Mouse (Mus musculus): ENCODE results near the gene Cdk20. TPM values are rescaled to one million over a fixed set of nuclear protein-coding genes. Genes with fewer than 3 reads are reported as not detected.
"Not testable (repeated sequence)": the region's sequence is repeated elsewhere in the genome, so short reads cannot be mapped to it uniquely, and the experiment has no call there.

The Cdk20 gene
- polyA plus RNA-seq, 1 experiment: 6.7 TPM

DNA sequence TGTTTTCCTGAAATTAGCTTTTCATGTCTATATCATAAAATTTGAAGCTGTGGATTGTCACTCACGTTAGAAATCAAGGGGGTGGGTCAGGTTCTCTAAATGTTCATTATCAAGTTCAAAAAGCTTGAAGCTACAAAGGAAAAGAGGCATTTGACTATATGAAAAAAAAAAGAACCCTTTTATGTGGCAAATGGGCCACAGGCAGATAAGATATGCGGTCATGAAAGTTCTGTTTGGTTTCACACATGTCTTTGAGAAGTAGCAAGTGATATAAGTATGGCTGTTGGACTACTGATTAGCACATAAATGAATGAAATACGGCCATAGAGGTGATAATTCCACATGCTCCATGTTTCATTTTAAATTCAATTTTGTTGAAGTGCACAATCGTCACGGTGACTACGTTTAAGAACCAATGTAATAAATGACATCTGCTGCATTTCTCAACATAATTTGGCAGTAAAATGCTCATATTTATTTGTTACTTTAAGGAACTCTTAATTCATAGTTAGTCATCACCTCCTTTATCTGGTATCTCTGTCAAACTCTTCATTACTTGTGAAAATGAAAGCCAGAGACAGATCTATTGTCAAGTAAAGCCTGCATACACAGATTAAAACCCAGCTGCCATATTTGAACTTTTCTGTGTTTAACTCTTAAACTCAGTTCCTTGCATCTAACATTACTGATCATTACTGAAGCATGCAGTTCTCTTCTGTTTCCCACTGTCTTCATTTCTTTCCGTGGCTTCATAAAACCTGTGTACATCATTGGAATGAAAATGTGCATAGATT is 18.1 kb downstream of the Cdk20 start:
- H3K27me3 ChIP-seq (ENCODE audit: control insufficient read depth, insufficient read depth, insufficient read length): no peaks in the 10 kb centered on the region
- no peaks in the 10 kb centered on the region for H3K36me3 ChIP-seq (ENCODE audit: control insufficient read depth, insufficient read depth)
- no peak overlapping the region for H3ac ChIP-seq (ENCODE audit: control insufficient read depth, insufficient read length, low read depth)
- no peak for TF ChIP-seq CEBPB (IDR thresholded peaks at IDR 0.05; ENCODE audit: low read depth)
- TF ChIP-seq MAX (IDR thresholded peaks at IDR 0.05): no peak
- no peak for TF ChIP-seq MYOD1 (IDR thresholded peaks at IDR 0.05; ENCODE audit: control insufficient read depth, insufficient read length, low read depth)
- TF ChIP-seq CTCF (IDR thresholded peaks at IDR 0.05; ENCODE audit: control insufficient read depth, insufficient read depth, insufficient read length): no peak
- no peaks in the 10 kb centered on the region for H3K79me2 ChIP-seq (ENCODE audit: control insufficient read depth, insufficient read depth)
- H3K4me3 ChIP-seq (ENCODE audit: insufficient read depth, poor library complexity, severe bottlenecking): no peak overlapping the region
- no peaks in the 10 kb centered on the region for H3K79me3 ChIP-seq (ENCODE audit: low read depth)

DNA sequence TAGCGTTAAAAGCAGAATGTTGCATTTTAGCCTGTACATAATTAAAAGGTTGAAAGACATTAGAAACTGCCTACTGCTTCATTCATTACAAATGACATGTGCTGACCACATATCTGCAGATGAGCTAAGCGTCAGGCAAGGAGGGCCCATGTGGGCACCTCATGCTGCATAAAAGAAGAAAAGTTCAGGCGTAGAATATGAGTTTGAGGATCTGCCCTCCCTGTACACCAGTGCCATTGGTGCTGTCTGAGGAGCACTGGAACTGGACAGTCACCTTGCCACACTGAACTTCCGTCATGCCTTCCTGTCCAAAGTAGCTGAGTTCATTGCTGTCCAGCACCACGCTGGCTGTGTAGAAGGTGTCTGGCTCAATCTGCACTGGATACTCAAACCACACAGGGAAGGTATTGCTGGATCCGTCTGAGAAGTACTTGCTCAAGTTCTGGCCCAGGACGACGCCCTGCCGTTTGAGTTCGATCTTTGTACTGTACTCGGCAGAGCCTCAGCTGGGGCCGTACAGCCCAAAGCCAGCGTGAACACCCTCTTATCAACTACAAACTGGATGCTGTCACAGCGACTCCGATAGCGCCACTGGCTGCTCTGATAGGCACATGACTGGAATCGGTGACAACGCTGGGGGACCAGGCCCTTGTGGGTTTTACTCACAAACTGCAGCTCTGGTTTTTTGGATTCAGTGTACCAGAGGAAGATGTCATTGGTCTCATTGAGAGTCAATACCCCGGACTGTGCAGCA is 25.3 kb downstream of the Cdk20 start:
- not testable (repeated sequence) for H3ac ChIP-seq (ENCODE audit: control insufficient read depth, insufficient read length, low read depth); H3K79me3 ChIP-seq (ENCODE audit: low read depth); H3K36me3 ChIP-seq (ENCODE audit: control insufficient read depth, insufficient read depth); H3K27me3 ChIP-seq (ENCODE audit: control insufficient read depth, insufficient read depth, insufficient read length); H3K79me2 ChIP-seq (ENCODE audit: control insufficient read depth, insufficient read depth); H3K4me3 ChIP-seq (ENCODE audit: insufficient read depth, poor library complexity, severe bottlenecking)

DNA sequence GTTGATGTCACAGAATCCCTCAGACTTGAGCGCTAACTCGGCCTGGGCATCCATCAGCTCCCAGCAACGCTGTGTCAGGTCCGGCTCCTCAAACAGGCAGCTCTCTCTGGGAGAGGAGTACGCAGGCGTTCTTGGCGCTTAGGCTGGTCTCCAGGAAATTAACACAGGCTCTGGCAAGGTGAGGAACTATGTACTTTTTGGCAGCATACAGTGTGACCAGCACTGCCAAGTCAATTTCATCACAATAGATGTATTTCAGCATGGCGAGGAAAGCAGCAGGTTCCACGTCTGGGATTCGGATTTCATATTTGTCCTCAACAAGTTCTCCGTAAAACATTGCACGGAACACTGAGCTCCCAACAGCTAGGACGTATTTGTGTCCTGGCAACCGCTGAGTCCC is 26.1 kb downstream of the Cdk20 start:
- Histone ChIP-seq H3K4me3 (ENCODE audit: insufficient read depth, poor library complexity, severe bottlenecking) (no peak overlapping the region), H3K36me3 (ENCODE audit: control insufficient read depth, insufficient read depth) (no peaks in the 10 kb centered on the region), H3K79me3 (ENCODE audit: low read depth) (no peaks in the 10 kb centered on the region), H3ac (ENCODE audit: control insufficient read depth, insufficient read length, low read depth) (no peak overlapping the region), H3K27me3 (ENCODE audit: control insufficient read depth, insufficient read depth, insufficient read length) (no peaks in the 10 kb centered on the region), H3K79me2 (ENCODE audit: control insufficient read depth, insufficient read depth) (no peaks in the 10 kb centered on the region)
- TF ChIP-seq USF1 (IDR thresholded peaks at IDR 0.05; ENCODE audit: low read depth) (no peak), MAX (IDR thresholded peaks at IDR 0.05) (no peak), MYOG (IDR thresholded peaks at IDR 0.05; ENCODE audit: control insufficient read depth, extremely low read depth, insufficient read length) (no peak), FOSL1 (IDR thresholded peaks at IDR 0.05; ENCODE audit: insufficient read depth, low read length, poor library complexity, severe bottlenecking) (no peak), MYOD1 (IDR thresholded peaks at IDR 0.05; ENCODE audit: control insufficient read depth, insufficient read length, low read depth) (no peak), CEBPB (IDR thresholded peaks at IDR 0.05; ENCODE audit: low read depth) (no peak), CTCF (IDR thresholded peaks at IDR 0.05; ENCODE audit: control insufficient read depth, insufficient read depth, insufficient read length) (no peak)

DNA sequence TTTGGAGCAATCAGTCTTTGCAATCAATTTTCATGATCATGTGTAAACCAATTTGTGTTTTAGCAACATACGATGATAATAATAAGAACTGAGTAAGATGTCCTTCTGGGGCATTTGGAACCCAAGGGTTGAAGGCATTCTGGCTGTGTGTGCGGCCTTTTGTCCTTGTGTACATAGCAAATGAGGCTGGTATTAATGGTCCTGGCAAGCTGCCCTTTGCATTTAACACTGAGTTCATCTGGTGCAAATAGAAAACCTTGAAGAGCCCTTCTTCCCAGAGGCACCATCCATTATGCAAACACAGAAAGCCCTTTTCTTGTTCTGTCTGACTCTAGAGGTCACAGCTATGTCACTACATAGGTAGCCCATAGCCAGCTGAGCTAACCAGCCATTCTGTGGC is 30.5 kb downstream of the Cdk20 start:
- Histone ChIP-seq H3K79me2 (ENCODE audit: control insufficient read depth, insufficient read depth) (no peaks in the 10 kb centered on the region), H3K4me3 (ENCODE audit: insufficient read depth, poor library complexity, severe bottlenecking) (no peak overlapping the region), H3ac (ENCODE audit: control insufficient read depth, insufficient read length, low read depth) (no peak overlapping the region), H3K27me3 (ENCODE audit: control insufficient read depth, insufficient read depth, insufficient read length) (no peaks in the 10 kb centered on the region), H3K79me3 (ENCODE audit: low read depth) (no peaks in the 10 kb centered on the region), H3K36me3 (ENCODE audit: control insufficient read depth, insufficient read depth) (no peaks in the 10 kb centered on the region)
- TF ChIP-seq USF1 (IDR thresholded peaks at IDR 0.05; ENCODE audit: low read depth) (no peak), MAX (IDR thresholded peaks at IDR 0.05) (no peak)

DNA sequence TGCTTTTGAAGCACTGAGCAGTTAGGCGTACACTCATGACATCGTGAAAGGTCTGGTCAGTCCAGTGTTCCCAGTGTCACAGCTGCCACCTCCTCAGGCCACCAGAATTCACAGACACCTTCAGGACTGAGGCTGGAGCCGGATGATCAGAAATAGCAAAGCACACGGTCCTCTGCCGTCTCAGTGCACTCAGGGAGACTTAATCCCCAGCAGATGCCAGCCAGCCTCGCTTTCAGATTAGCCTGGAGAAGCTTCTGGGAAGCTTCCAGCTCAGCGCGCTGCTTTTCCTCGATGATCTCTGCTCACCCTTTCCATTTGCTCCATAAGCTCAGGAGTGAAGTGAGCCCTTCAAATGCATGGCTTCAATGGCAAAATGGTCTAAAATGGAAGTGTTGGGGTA is 33.1 kb downstream of the Cdk20 start:
- H3K36me3 ChIP-seq (ENCODE audit: control insufficient read depth, insufficient read depth): no peaks in the 10 kb centered on the region
- TF ChIP-seq FOSL1 (IDR thresholded peaks at IDR 0.05; ENCODE audit: insufficient read depth, low read length, poor library complexity, severe bottlenecking): no peak
- TF ChIP-seq MYOD1 (IDR thresholded peaks at IDR 0.05; ENCODE audit: control insufficient read depth, insufficient read length, low read depth): no peak
- no peak for TF ChIP-seq CEBPB (IDR thresholded peaks at IDR 0.05; ENCODE audit: low read depth)
- no peak for TF ChIP-seq USF1 (IDR thresholded peaks at IDR 0.05; ENCODE audit: low read depth)
- no peak for TF ChIP-seq MAX (IDR thresholded peaks at IDR 0.05)
- no peak for TF ChIP-seq CTCF (IDR thresholded peaks at IDR 0.05; ENCODE audit: control insufficient read depth, insufficient read depth, insufficient read length)
- no peak for TF ChIP-seq MYOG (IDR thresholded peaks at IDR 0.05; ENCODE audit: control insufficient read depth, extremely low read depth, insufficient read length)
- H3K27me3 ChIP-seq (ENCODE audit: control insufficient read depth, insufficient read depth, insufficient read length): no peaks in the 10 kb centered on the region
- no peak overlapping the region for H3K4me3 ChIP-seq (ENCODE audit: insufficient read depth, poor library complexity, severe bottlenecking)
- no peak overlapping the region for H3ac ChIP-seq (ENCODE audit: control insufficient read depth, insufficient read length, low read depth)
- H3K79me3 ChIP-seq (ENCODE audit: low read depth): no peaks in the 10 kb centered on the region
- H3K79me2 ChIP-seq (ENCODE audit: control insufficient read depth, insufficient read depth): no peaks in the 10 kb centered on the region

DNA sequence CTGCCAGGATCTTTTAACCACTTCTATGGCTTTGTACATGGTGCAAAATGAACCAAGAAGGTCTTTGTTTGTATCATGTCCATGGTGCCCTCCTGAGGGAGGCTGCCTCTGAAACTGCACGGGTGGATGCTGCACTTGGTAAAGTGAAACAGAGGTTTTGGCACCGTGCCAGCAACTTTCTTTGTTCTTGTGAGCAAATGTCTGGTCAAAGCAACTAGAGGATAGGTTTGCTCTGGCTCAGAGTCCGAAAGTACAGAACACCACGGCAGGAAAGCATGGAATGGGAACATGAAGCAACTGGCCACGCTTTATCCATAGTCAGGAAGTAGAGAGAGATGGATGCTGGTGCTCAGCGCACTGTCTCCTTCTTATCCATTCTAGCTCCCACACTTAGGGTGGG is 35.8 kb downstream of the Cdk20 start:
- Histone ChIP-seq H3K36me3 (ENCODE audit: control insufficient read depth, insufficient read depth) (no peaks in the 10 kb centered on the region), H3K27me3 (ENCODE audit: control insufficient read depth, insufficient read depth, insufficient read length) (no peaks in the 10 kb centered on the region), H3ac (ENCODE audit: control insufficient read depth, insufficient read length, low read depth) (no peak overlapping the region), H3K79me3 (ENCODE audit: low read depth) (no peaks in the 10 kb centered on the region), H3K79me2 (ENCODE audit: control insufficient read depth, insufficient read depth) (no peaks in the 10 kb centered on the region), H3K4me3 (ENCODE audit: insufficient read depth, poor library complexity, severe bottlenecking) (no peak overlapping the region)
- TF ChIP-seq CTCF (IDR thresholded peaks at IDR 0.05; ENCODE audit: control insufficient read depth, insufficient read depth, insufficient read length): no peak
- TF ChIP-seq MYOD1 (IDR thresholded peaks at IDR 0.05; ENCODE audit: control insufficient read depth, insufficient read length, low read depth): no peak
- TF ChIP-seq MAX (IDR thresholded peaks at IDR 0.05): no peak
- TF ChIP-seq MYOG (IDR thresholded peaks at IDR 0.05; ENCODE audit: control insufficient read depth, extremely low read depth, insufficient read length): no peak
- TF ChIP-seq CEBPB (IDR thresholded peaks at IDR 0.05; ENCODE audit: low read depth): no peak
- no peak for TF ChIP-seq FOSL1 (IDR thresholded peaks at IDR 0.05; ENCODE audit: insufficient read depth, low read length, poor library complexity, severe bottlenecking)
- TF ChIP-seq USF1 (IDR thresholded peaks at IDR 0.05; ENCODE audit: low read depth): no peak

All from C2C12 (cell line).